In genomic region chr6:125484313-125484660, GRCm38 (mm10) we compare ENCODE assay signal across 8 mouse cellular contexts. TPM values are rescaled to one million over a fixed set of nuclear protein-coding genes. Genes with fewer than 3 reads are reported as not detected.
DNase-seq lines count a peak whose midpoint lies in the region; ATAC-seq and TF ChIP-seq lines count a peak whose summit lies in the region.
"Not testable (repeated sequence)": the region's sequence is repeated elsewhere in the genome, so short reads cannot be mapped to it uniquely, and the experiment has no call there.

No protein-coding gene starts in this region.

- H3ac ChIP-seq in myocyte (ENCODE audit: control insufficient read depth, insufficient read length): not testable (repeated sequence)

- not testable (repeated sequence) for TF ChIP-seq EP300 in CH12.LX (IDR thresholded peaks at IDR 0.05; ENCODE audit: low read length)

- TF ChIP-seq RAD21 in CH12.LX (IDR thresholded peaks at IDR 0.05; ENCODE audit: low read depth, low read length): not testable (repeated sequence)

- not testable (repeated sequence) for ATAC-seq in embryonic facial prominence, embryonic 13.5 days (ENCODE audit: insufficient number of reproducible peaks, insufficient read depth, low FRiP score, low TSS enrichment, low read depth); limb, embryonic 12.5 days (ENCODE audit: insufficient number of reproducible peaks, insufficient read depth, low FRiP score, low TSS enrichment, low read depth); stomach, embryonic 16.5 days (ENCODE audit: insufficient read depth, low FRiP score)
- 0 out of 2 replicates have a peak, but pooled peaks have one; percentile 14 for ATAC-seq in liver, embryonic 15.5 days (ENCODE audit: insufficient read depth)

- 0 out of 2 replicates have a peak overlapping the region, but pooled peaks have one; percentile 91 for H3K4me2 ChIP-seq in CH12.LX (ENCODE audit: insufficient read depth, low read depth, poor library complexity, severe bottlenecking)
- not testable (repeated sequence) for H3K4me2 ChIP-seq in embryonic facial prominence, embryonic 13.5 days; limb, embryonic 12.5 days; liver, embryonic 15.5 days; stomach, embryonic 16.5 days (ENCODE audit: low read depth, low read length)
- H3K4me2 ChIP-seq in myocyte (ENCODE audit: low read depth): peak overlapping the region; percentile 96

- DNase-seq in CH12.LX (ENCODE audit: extremely low read depth); ES-E14 (ENCODE audit: low read depth, low spot score); heart, embryonic 10.5 days (ENCODE audit: low spot score): not testable (repeated sequence)

- not testable (repeated sequence) for TF ChIP-seq POLR2A in CH12.LX (IDR thresholded peaks at IDR 0.05; ENCODE audit: low read depth, low read length); myocyte (IDR thresholded peaks at IDR 0.05; ENCODE audit: insufficient read length, low read depth)

- dilution Hi-C loops in CH12.LX (cut with MboI; ENCODE audit: extremely low pct_ligation_motif_present, extremely low pct_unique_long_range_greater_than_20kb, low sequenced_read_pairs): not testable (repeated sequence)

- H3K9me3 ChIP-seq in CH12.LX (replicated peaks; ENCODE audit: low read length); ES-E14 (ENCODE audit: control insufficient read depth, insufficient read depth, low read depth, low read length); embryonic facial prominence, embryonic 13.5 days; heart, embryonic 10.5 days; limb, embryonic 12.5 days; liver, embryonic 15.5 days (replicated peaks); stomach, embryonic 16.5 days (replicated peaks; ENCODE audit: control insufficient read depth, low read length): not testable (repeated sequence)

- TF ChIP-seq CTCF in CH12.LX (conservative IDR thresholded peaks at IDR 0.05 in 1 of 2, IDR thresholded peaks at IDR 0.05 in 1 of 2; ENCODE audit: low read depth in 2 of 2, low read length in 2 of 2): not testable (repeated sequence)

- H3K9ac ChIP-seq in CH12.LX (ENCODE audit: insufficient read depth, low read depth); limb, embryonic 12.5 days (replicated peaks); liver, embryonic 15.5 days; stomach, embryonic 16.5 days (ENCODE audit: low read length): not testable (repeated sequence)
- peak overlapping the region; percentile 17; the same call in 1 of the 2 replicates for H3K9ac ChIP-seq in ES-E14 (ENCODE audit: insufficient read depth, low read depth, low read length, poor library complexity, severe bottlenecking)
- peak overlapping the region; percentile 21; the same call in 1 of the 2 replicates for H3K9ac ChIP-seq in embryonic facial prominence, embryonic 13.5 days

- H3K27ac ChIP-seq in CH12.LX (ENCODE audit: insufficient read depth, low read depth) (peak overlapping the region; percentile 74), ES-E14 (ENCODE audit: insufficient read depth, low read depth, low read length, poor library complexity, severe bottlenecking) (peak overlapping the region; percentile 50; the same call in 1 of the 2 replicates)
- peak overlapping the region; percentile 73 for H3K27ac ChIP-seq in embryonic facial prominence, embryonic 13.5 days
- 0 out of 2 replicates have a peak overlapping the region, but pooled peaks have one; percentile 56 for H3K27ac ChIP-seq in heart, embryonic 10.5 days
- H3K27ac ChIP-seq in limb, embryonic 12.5 days: peak overlapping the region; percentile 59; the same call in 1 of the 2 replicates
- not testable (repeated sequence) for H3K27ac ChIP-seq in liver, embryonic 15.5 days (replicated peaks)
- H3K27ac ChIP-seq in stomach, embryonic 16.5 days (ENCODE audit: low read length): peak overlapping the region; percentile 85

- not testable (repeated sequence) for H3K27me3 ChIP-seq in CH12.LX (replicated peaks); embryonic facial prominence, embryonic 13.5 days; limb, embryonic 12.5 days; liver, embryonic 15.5 days; myocyte (ENCODE audit: control insufficient read depth, insufficient read depth, insufficient read length); stomach, embryonic 16.5 days (ENCODE audit: control insufficient read depth, insufficient read depth, low read length)
- peaks cover 33% of the 10 kb centered on the region for H3K27me3 ChIP-seq in heart, embryonic 10.5 days (ENCODE audit: insufficient read depth, poor library complexity, severe bottlenecking)

- H3K4me1 ChIP-seq in CH12.LX (ENCODE audit: control insufficient read depth in 1 of 2, insufficient read depth in 2 of 2): peaks cover 30 to 59% of the 10 kb centered on the region in 2 experiments
- peaks cover 43 to 44% of the 10 kb centered on the region in 2 experiments for H3K4me1 ChIP-seq in ES-E14 (ENCODE audit: control insufficient read depth in 2 of 2, insufficient read depth in 2 of 2, low read length in 2 of 2, poor library complexity in 1 of 2)
- H3K4me1 ChIP-seq in embryonic facial prominence, embryonic 13.5 days: peaks cover 56% of the 10 kb centered on the region
- peaks cover 70% of the 10 kb centered on the region for H3K4me1 ChIP-seq in heart, embryonic 10.5 days
- H3K4me1 ChIP-seq in limb, embryonic 12.5 days (replicated peaks): peaks cover 34% of the 10 kb centered on the region
- peaks cover 71% of the 10 kb centered on the region for H3K4me1 ChIP-seq in liver, embryonic 15.5 days (replicated peaks)
- H3K4me1 ChIP-seq in stomach, embryonic 16.5 days (ENCODE audit: control insufficient read depth, insufficient read depth, low read length): peaks cover 56% of the 10 kb centered on the region

- H3K79me2 ChIP-seq in CH12.LX (replicated peaks; ENCODE audit: control insufficient read depth, extremely low read depth, insufficient read depth, poor library complexity, severe bottlenecking): not testable (repeated sequence)
- peaks cover 69% of the 10 kb centered on the region for H3K79me2 ChIP-seq in myocyte (ENCODE audit: control insufficient read depth, insufficient read depth)

- WGBS in embryonic facial prominence, embryonic 13.5 days: 93% methylated on average over 10 of the region's 10 CpGs
- WGBS in heart, embryonic 10.5 days: 94% methylated on average over 10 of the region's 10 CpGs
- 91% methylated on average over 10 of the region's 10 CpGs for WGBS in limb, embryonic 12.5 days
- 71% methylated on average over 10 of the region's 10 CpGs for WGBS in liver, embryonic 15.5 days (ENCODE audit: insufficient replicate concordance)
- 90% methylated on average over 10 of the region's 10 CpGs for WGBS in stomach, embryonic 16.5 days

- not testable (repeated sequence) for H3K36me3 ChIP-seq in CH12.LX (replicated peaks in 1 of 2; ENCODE audit: control insufficient read depth in 1 of 2, insufficient read depth in 1 of 2, low read length in 1 of 2); ES-E14 (ENCODE audit: control insufficient read depth, insufficient read depth, low read length, poor library complexity, severe bottlenecking); embryonic facial prominence, embryonic 13.5 days; heart, embryonic 10.5 days; limb, embryonic 12.5 days; liver, embryonic 15.5 days (replicated peaks); myocyte (ENCODE audit: control insufficient read depth, insufficient read depth); stomach, embryonic 16.5 days (ENCODE audit: control insufficient read depth, insufficient read depth, low read length)

- not testable (repeated sequence) for H3K4me3 ChIP-seq in CH12.LX (replicated peaks in 1 of 3; ENCODE audit: low read depth in 2 of 3, low read length in 2 of 3, poor library complexity in 1 of 3); ES-E14 (ENCODE audit: insufficient read depth in 1 of 2, low read depth in 1 of 2, low read length in 2 of 2, poor library complexity in 1 of 2, severe bottlenecking in 1 of 2); embryonic facial prominence, embryonic 13.5 days; heart, embryonic 10.5 days; limb, embryonic 12.5 days (replicated peaks); liver, embryonic 15.5 days (replicated peaks); myocyte; stomach, embryonic 16.5 days (replicated peaks; ENCODE audit: low read length)

- in situ Hi-C loops in CH12.LX (cut with MboI; ENCODE audit: low pct_ligation_motif_present, low pct_unique_long_range_greater_than_20kb, low sequenced_read_pairs); ES-E14 (cut with MboI; ENCODE audit: low sequenced_read_pairs in 2 of 2, unreplicated experiment in 2 of 2): not testable (repeated sequence)

RNA-seq across cellular contexts. Expression of gene Cd9, which starts 10.3 kb away (rescaled TPM):
- total RNA-seq in CH12.LX (2012; rRNA removed): 20.9 and 21.6 TPM in 2 replicates
- total RNA-seq in CH12.LX (2014; rRNA removed): 12.1 and 12.3 TPM in 2 replicates
- 24.4 and 27.5 TPM in 2 replicates for polyA plus RNA-seq in CH12.LX (2012; ENCODE audit: insufficient read length, low read depth)
- 228 and 374 TPM in 2 replicates for total RNA-seq in ES-E14 (2012; rRNA removed)
- polyA plus RNA-seq in embryonic facial prominence, embryonic 13.5 days (2015; fragmentation: Nextera tagmentation; extraction: Ambion mirVana): 160 and 189 TPM in 2 replicates
- polyA plus RNA-seq in heart, embryonic 10.5 days (2016; fragmentation: Nextera tagmentation; extraction: Ambion mirVana): 70.2 and 73.2 TPM in 2 replicates
- polyA plus RNA-seq in limb, embryonic 12.5 days (2016; fragmentation: Nextera tagmentation; extraction: Ambion mirVana): 65.5 and 71.0 TPM in 2 replicates
- polyA plus RNA-seq in liver, embryonic 15.5 days (2015; fragmentation: Nextera tagmentation; extraction: Ambion mirVana): 121 and 141 TPM in 2 replicates
- 216 TPM for polyA plus RNA-seq in myocyte (2012; fragmentation: generic; extraction: Trizol)
- polyA plus RNA-seq in stomach, embryonic 16.5 days (2015; fragmentation: Nextera tagmentation; extraction: Ambion mirVana): 452 and 514 TPM in 2 replicates
